Mouse (Mus musculus): Measurements from ENCODE around the gene Uqcr11.

DNA sequence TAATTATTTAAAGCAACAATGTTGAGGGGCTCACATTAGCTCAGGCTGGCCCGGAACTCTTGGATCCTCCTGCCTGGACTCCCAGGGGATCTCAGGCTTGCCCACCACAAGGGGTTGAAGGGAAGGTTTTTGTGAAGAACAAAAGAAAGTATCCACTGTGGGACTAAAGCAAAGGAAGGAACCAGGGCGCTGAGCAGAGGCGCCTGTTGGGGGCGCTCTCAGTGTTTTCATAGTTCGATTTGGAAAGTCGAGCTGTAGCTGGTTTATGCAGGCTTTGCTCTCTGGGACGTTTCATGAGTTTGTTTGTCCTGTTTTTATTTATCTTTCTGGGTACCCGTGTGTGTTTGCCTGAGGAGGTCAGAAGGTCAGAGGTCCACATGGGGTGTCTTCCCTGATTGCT is 35.0 kb upstream of the Uqcr11 start:
- TF ChIP-seq POLR2A (IDR thresholded peaks at IDR 0.05; ENCODE audit: borderline replicate concordance, control insufficient read depth, low read depth, low read length) (no peak), CTCF (IDR thresholded peaks at IDR 0.05; ENCODE audit: control insufficient read depth, insufficient read depth, low read length) (no peak)
